19 mouse cellular contexts compared by ENCODE assay signal in genomic region chr10:128144961-128145360, GRCm38 (mm10). TPM values are rescaled to one million over a fixed set of nuclear protein-coding genes. Genes with fewer than 3 reads are reported as not detected.
DNase-seq lines count a peak whose midpoint lies in the region; ATAC-seq and TF ChIP-seq lines count a peak whose summit lies in the region.
"Had no signal": no experiment of that assay in that cellular context is flagged by ENCODE, and none has a peak within 500 bp of the region (broad histone marks: within the 10 kb centered on the region; RNA-seq: fewer than 3 reads in every experiment).

No protein-coding gene starts in this region.

- H3K4me3 ChIP-seq in lung, postnatal 0 days (ENCODE audit: low read depth, low read length): no peak overlapping the region
- no peak overlapping the region for H3K4me3 ChIP-seq in stomach, embryonic 16.5 days (replicated peaks; ENCODE audit: low read length)
- H3K4me3 ChIP-seq: limb, embryonic 12.5 days; liver, embryonic 15.5 days; midbrain, embryonic 13.5 days had no signal

- no peak overlapping the region for H3K9ac ChIP-seq in lung, postnatal 0 days (replicated peaks; ENCODE audit: low read depth)
- H3K9ac ChIP-seq in stomach, embryonic 16.5 days (ENCODE audit: low read length): no peak overlapping the region
- H3K9ac ChIP-seq: forebrain, postnatal 0 days; limb, embryonic 12.5 days; liver, embryonic 15.5 days; midbrain, embryonic 13.5 days had no signal

- DNase-seq in adrenal gland, adult 2 months: peak; percentile 48
- no peak for DNase-seq in adrenal gland, postnatal 4 days (ENCODE audit: low spot score in 2 of 2)
- DNase-seq in heart, adult 18-20 months: peak; percentile 38 to 57
- DNase-seq in heart, adult 9 months (ENCODE audit: low spot score in 2 of 2): no peak
- peak; percentile 90 for DNase-seq in lung, postnatal 0 days (ENCODE audit: low spot score)
- DNase-seq in cerebellum, postnatal 25 days: no peak
- DNase-seq: cerebellum, postnatal 14 days; forebrain, postnatal 0 days; kidney, adult 2 months; kidney, postnatal 36 days; right cerebral cortex, postnatal 4 days; thymus, adult 2 months had no signal

- ATAC-seq in lung, postnatal 0 days: peak; percentile 44
- no peak for ATAC-seq in stomach, embryonic 16.5 days (ENCODE audit: insufficient read depth, low FRiP score)
- ATAC-seq in CD4-positive, CD25-positive, alpha-beta regulatory T cell, adult 4 months: no peak
- ATAC-seq: forebrain, postnatal 0 days; midbrain, embryonic 13.5 days had no signal

- H3K27me3 ChIP-seq in lung, postnatal 0 days (replicated peaks; ENCODE audit: insufficient read depth, low read length): no peaks in the 10 kb centered on the region
- H3K27me3 ChIP-seq in stomach, embryonic 16.5 days (ENCODE audit: control insufficient read depth, insufficient read depth, low read length): no peaks in the 10 kb centered on the region
- H3K27me3 ChIP-seq: CH12.LX; limb, embryonic 12.5 days; liver, embryonic 15.5 days; midbrain, embryonic 13.5 days had no signal

- 38% methylated on average over 2 of the region's 2 CpGs for WGBS in lung, postnatal 0 days
- 73% methylated on average over 2 of the region's 2 CpGs for WGBS in stomach, embryonic 16.5 days

- H3K4me2 ChIP-seq in lung, postnatal 0 days (replicated peaks; ENCODE audit: low read depth, low read length): no peak overlapping the region
- no peak overlapping the region for H3K4me2 ChIP-seq in stomach, embryonic 16.5 days (ENCODE audit: low read depth, low read length)
- H3K4me2 ChIP-seq: limb, embryonic 12.5 days; liver, embryonic 15.5 days; midbrain, embryonic 13.5 days had no signal

- no peaks in the 10 kb centered on the region for H3K9me3 ChIP-seq in lung, postnatal 0 days (ENCODE audit: low read length)
- no peaks in the 10 kb centered on the region for H3K9me3 ChIP-seq in stomach, embryonic 16.5 days (replicated peaks; ENCODE audit: control insufficient read depth, low read length)
- H3K9me3 ChIP-seq: limb, embryonic 12.5 days; liver, embryonic 15.5 days; midbrain, embryonic 13.5 days had no signal

- TF ChIP-seq CTCF in lung, postnatal 0 days (IDR thresholded peaks at IDR 0.05): no peak

- peak overlapping the region; percentile 71 for H3K27ac ChIP-seq in lung, postnatal 0 days (ENCODE audit: low read length)
- H3K27ac ChIP-seq in stomach, embryonic 16.5 days (ENCODE audit: low read length): peak overlapping the region; percentile 79; the same call in 1 of the 2 replicates
- H3K27ac ChIP-seq: limb, embryonic 12.5 days; liver, embryonic 15.5 days; midbrain, embryonic 13.5 days had no signal

- 0 out of 2 replicates have a peak, but pooled peaks cover 10% of the 10 kb centered on the region for H3K36me3 ChIP-seq in lung, postnatal 0 days (ENCODE audit: insufficient read depth, low read length)
- 0 out of 2 replicates have a peak, but pooled peaks cover 3% of the 10 kb centered on the region for H3K36me3 ChIP-seq in stomach, embryonic 16.5 days (ENCODE audit: control insufficient read depth, insufficient read depth, low read length)

- TF ChIP-seq EP300 in lung, postnatal 0 days (IDR thresholded peaks at IDR 0.05): peak; percentile 82

- peaks cover 7% of the 10 kb centered on the region; the same call in 1 of the 2 replicates for H3K4me1 ChIP-seq in lung, postnatal 0 days (ENCODE audit: insufficient read depth, low read depth, low read length)
- H3K4me1 ChIP-seq in stomach, embryonic 16.5 days (ENCODE audit: control insufficient read depth, insufficient read depth, low read length): peaks cover 9% of the 10 kb centered on the region; the same call in 1 of the 2 replicates

RNA-seq across cellular contexts. Expression of gene Rbms2, which starts 35.1 kb away (rescaled TPM):
- 100 to 1,000 TPM in 1 of 2 experiments, 10 to 100 TPM in 1; 99.3 to 124 TPM for total RNA-seq in adrenal gland, adult 2 months (2021)
- polyA plus RNA-seq in adrenal gland, adult 2 months (2012; rRNA removed): 118 and 130 TPM in 2 replicates
- 100 to 1,000 TPM in 1 of 2 experiments, 10 to 100 TPM in 1; 90.2 to 104 TPM for total RNA-seq in adrenal gland, postnatal 4 days (2021)
- 100 to 1,000 TPM in 1 of 2 experiments, 10 to 100 TPM in 1; 78.1 to 100 TPM for total RNA-seq in heart, adult 18-20 months (2021)
- 26.4 and 28.3 TPM in 2 replicates for polyA plus RNA-seq in lung, postnatal 0 days (2015; fragmentation: Nextera tagmentation; extraction: Ambion mirVana)
- 30.3 and 34.2 TPM in 2 replicates for polyA plus RNA-seq in stomach, embryonic 16.5 days (2015; fragmentation: Nextera tagmentation; extraction: Ambion mirVana)
- polyA plus RNA-seq in CD4-positive, CD25-positive, alpha-beta regulatory T cell, adult 4 months (2017; shearing (Covaris generic)): 10 to 100 TPM; 24.9 to 31.7 TPM

RNA-seq across cellular contexts. Expression of gene Gls2, which starts 49.3 kb away (rescaled TPM):
- total RNA-seq in adrenal gland, adult 2 months (2021): 1 to 10 TPM; 2.5 to 3.7 TPM
- polyA plus RNA-seq in adrenal gland, adult 2 months (2012; rRNA removed): 3.8 and 7.5 TPM in 2 replicates
- total RNA-seq in adrenal gland, postnatal 4 days (2021): 1 to 10 TPM; 4.8 to 8.2 TPM
- total RNA-seq in heart, adult 18-20 months (2021): 1 to 10 TPM in 1 of 2 experiments, under 1 TPM in 1; 0.25 to 1.4 TPM
- 0.82 and 0.92 TPM in 2 replicates for polyA plus RNA-seq in lung, postnatal 0 days (2015; fragmentation: Nextera tagmentation; extraction: Ambion mirVana)
- polyA plus RNA-seq in stomach, embryonic 16.5 days (2015; fragmentation: Nextera tagmentation; extraction: Ambion mirVana): 3.2 and 3.7 TPM in 2 replicates
- under 1 TPM in 1 of 2 experiments, not detected in 1; 0.32 TPM for polyA plus RNA-seq in CD4-positive, CD25-positive, alpha-beta regulatory T cell, adult 4 months (2017; shearing (Covaris generic))
- total RNA-seq: neutrophil, adult 5-6 weeks had no signal

RNA-seq across cellular contexts. Expression of gene Baz2a, which starts 53.6 kb away (rescaled TPM):
- 10 to 100 TPM; 40.8 to 49.6 TPM for total RNA-seq in adrenal gland, adult 2 months (2021)
- 24.5 and 31.6 TPM in 2 replicates for polyA plus RNA-seq in adrenal gland, adult 2 months (2012; rRNA removed)
- 10 to 100 TPM; 70.6 to 72.2 TPM for total RNA-seq in adrenal gland, postnatal 4 days (2021)
- 10 to 100 TPM; 19.0 to 20.3 TPM for total RNA-seq in heart, adult 18-20 months (2021)
- 11.2 and 11.4 TPM in 2 replicates for polyA plus RNA-seq in lung, postnatal 0 days (2015; fragmentation: Nextera tagmentation; extraction: Ambion mirVana)
- 8.3 and 10.0 TPM in 2 replicates for polyA plus RNA-seq in stomach, embryonic 16.5 days (2015; fragmentation: Nextera tagmentation; extraction: Ambion mirVana)
- polyA plus RNA-seq in CD4-positive, CD25-positive, alpha-beta regulatory T cell, adult 4 months (2017; shearing (Covaris generic)): 10 to 100 TPM; 50.9 to 75.4 TPM

Comparison
In these comparisons a context has a peak if more than half of its experiments do, and no peak if none do; other contexts are left out.
1. DNase-seq: peak in adrenal gland, adult 2 months (single experiment), heart, adult 18-20 months (2 of 2) and lung, postnatal 0 days (single experiment); none in adrenal gland, postnatal 4 days (0 of 2), heart, adult 9 months (0 of 2) and cerebellum, postnatal 25 days (0 of 2).